Mouse (Mus musculus) retina, postnatal 1 day (tissue): ENCODE results near the gene Bcl9.
A peak's percentile ranks its signal among the peaks of the same experiment; 100 is the strongest.

ENCODE experiments used
- DNase-seq: peaks from one replicate; pipeline ENCODE4 v3.0.0-alpha.2; 2012

The Bcl9 gene

DNA sequence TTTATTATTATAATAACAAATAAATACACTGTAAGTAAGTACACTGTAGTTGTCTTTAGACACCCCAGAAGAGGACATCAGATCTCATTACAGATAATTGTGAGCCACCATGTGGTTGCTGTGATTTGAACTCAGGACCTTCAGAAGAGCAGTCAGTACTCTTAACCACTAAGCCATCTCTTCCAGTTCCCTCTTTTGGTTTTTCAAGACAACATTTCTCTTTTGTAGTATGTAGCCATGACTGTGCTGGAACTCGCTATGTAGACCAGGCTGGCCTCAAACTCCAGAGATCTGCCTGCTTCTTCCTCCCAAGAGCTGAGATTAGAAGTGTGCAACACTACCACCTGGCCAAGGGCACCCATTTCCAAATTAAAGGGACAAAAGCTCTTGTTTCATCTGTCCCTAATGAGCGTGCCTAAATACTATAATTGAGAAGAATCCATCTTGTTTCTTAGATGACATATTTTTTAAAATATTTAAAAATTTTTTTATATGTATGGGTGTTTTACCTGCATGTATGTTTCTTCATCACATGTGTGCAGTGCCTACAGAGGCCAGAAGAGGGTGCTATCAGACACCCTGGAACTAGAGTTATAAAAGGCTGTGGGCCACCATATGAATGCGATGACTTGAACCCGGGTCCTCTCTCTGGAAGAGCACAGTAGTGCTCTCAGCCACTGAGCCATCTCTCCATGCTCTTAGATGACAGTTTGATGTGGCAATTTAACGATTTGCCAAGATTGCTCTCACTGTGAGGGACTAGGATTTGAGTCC is 66.9 kb downstream of the Bcl9 start:
- DNase-seq = no peak

DNA sequence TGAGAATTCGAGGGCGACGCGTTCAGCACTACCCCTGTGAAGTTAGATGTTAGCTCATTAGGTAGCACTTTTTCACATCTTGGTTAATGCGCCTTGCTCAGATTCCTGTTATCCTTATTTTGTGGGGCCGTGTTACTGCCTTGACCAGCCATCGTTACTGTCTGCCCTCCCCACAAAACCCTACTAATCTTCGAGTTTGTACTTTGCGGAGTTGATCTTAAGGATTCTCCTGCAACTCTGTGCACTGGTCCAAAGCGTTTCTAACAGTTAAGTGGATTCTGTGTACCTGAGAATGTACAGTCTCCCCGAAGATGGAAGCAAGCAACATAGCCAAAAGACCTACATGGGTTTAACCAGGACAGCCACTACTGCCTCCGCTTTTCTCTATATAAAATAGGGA is 69.3 kb downstream of the Bcl9 start:
- DNase-seq = no peak

DNA sequence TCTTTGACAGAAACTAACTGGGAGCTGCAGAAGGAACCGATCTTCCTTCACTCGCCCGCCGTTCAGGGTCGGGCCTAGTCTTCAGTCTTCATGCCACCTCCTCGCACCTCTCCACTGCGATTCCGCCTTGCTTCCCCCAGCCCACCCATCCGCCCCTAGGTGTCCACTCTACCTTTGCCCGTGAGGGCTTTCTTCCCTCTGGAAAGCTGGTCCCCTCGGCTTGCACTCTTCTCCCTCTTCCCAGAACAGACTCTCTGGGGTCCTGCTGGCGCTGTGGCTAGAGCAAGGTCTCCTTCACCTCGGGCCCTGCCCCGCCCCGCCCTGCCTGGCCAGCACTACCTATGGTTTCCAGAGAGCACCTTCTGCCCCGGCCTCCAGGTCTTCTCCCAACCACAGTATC is 69.7 kb downstream of the Bcl9 start:
- DNase-seq = no peak

- peak; percentile 97 for DNase-seq
Measured at GRCm38 (mm10) chr3:97227259-97228005, 70.3 kb downstream of the Bcl9 start.

DNA sequence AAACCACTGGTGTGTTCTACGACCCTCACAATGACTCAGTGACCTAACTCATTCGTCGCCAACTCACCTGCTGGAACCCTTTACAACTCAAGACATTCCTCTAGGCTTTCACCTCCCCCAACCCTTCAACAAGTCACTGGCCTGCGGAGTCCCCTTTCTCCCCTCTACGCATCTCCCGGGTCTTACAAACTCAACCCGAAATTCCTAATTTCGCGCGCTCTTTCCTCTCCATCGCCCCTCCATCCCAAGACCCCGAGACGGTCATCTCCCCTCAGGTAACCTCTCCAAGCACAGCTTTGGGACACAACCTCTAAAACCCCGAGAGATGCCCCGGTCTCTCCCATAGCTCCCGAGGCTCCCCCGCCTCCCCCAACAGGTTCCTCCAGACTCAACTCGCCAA is 71.0 kb downstream of the Bcl9 start:
- no peak for DNase-seq

DNA sequence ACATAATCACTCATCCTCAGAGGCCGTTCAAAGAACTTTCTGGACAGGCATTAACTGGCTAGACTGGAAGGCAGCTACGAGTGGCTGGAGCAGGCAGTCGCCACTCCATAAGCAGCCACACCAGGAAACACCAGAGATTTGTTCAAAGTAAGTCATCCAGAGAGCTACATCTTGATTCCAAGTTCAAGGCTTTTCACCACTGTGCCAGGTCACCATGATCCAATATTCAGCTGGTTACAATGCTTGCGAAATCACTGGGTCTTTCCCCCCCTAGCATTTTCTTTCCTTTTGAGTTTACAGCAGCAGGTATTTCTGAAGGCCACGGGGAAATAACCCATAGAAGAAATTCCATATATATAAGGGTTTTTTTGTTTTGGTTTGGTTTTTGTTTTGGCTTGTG is 72.5 kb downstream of the Bcl9 start:
- DNase-seq = no peak

DNA sequence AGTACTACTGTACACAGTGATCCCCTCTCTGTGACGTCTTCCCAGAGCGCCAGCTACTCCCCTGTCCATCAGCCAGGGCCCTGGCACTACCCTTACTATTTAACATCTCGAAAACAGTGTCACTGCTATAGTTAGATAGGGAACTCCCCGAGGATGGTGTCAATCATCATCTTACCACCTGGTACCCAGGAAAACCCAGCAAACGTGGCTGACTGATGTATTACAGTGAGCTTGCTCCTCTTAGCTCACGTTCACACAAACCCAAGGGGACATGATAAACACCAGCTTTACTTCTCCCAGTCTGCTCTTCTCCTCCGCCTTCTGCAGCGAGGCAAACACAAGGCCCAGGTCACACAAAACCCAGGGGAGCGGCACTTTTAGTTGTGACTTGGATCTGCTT is 74.5 kb downstream of the Bcl9 start:
- DNase-seq = no peak

- DNase-seq = no peak
Measured at GRCm38 (mm10) chr3:97215526-97215925, 82.2 kb downstream of the Bcl9 start.

DNA sequence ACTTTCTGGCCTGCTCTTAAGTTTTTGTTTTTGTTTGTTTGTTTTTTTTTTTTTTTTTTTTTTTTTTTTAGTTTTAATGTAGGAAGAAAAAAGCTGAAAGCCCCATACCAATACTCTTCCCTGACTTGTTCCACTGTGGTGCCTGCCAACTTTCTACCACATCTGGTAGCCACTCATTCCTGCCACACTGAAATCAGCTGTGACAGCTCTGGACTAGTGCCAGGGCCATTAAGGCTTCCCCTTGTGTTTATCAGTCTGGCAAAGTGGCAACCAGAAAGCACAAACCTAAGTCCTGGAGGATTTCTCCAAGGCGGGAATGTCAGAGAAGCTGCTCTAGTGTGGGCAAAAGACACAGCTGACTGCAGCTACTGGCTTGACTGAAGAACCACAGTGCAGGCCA is 83.3 kb downstream of the Bcl9 start:
- DNase-seq = peak; percentile 65

GRCm38 (mm10) chr3:97213871-97214270 is 83.8 kb downstream of the Bcl9 start:
- no peak for DNase-seq

DNA sequence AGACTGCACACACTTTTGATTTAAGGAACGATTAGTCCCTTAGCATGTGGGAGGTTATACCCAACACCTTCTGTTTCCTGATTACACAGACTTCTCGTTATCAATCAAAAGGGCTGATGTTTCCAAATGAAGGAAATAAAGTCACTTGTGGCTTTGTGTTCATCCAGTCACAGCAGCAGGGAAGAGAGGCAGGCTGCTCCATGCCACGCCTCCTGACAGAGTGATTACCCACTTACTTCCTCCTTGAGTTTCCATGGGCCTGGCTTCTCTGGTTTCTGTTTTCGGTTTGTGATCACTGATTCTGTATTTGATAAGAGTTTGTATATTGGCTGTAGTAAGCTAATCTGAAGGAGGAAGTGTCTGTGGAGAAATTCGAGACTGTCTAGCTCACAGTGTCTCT is 86.5 kb downstream of the Bcl9 start:
- DNase-seq = no peak

DNA sequence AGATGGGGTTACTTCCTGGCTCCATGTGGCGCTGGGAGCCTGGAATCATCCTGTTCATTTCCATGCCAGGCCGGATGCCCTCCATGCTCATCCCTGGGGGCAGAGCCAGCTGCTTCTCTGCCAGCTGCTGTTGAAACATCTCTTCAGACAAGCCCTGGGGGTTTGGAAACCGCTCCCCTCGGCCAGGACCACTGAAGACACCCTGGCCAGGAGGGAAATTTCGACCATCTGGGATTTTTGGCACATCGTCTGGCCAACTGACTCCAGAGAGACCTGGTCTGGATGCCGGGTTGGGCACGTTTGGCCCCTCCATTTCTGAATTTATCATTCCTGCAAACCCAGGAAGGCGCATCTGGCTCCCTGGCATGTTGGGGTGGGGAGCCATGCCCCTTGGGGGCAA is 88.4 kb downstream of the Bcl9 start:
- no peak for DNase-seq

DNA sequence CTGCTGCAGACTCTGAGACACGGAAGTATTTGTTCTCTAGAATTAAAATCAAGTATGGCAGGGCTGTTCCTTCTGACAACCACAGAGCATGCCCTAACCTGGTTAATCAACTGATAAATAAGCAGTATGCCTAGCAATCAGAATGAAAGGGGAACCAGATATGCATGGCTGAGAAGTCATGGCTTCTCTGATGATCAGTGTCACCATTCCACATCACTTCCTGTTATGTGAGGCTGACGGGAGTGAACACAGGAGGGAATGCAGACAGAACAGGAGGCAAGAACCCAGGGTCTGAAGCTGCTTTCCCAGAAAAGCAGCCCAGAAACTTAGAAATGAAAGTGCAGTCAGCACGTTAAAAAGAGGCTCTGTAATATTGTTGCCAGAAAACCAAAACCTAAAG is 91.2 kb downstream of the Bcl9 start:
- no peak for DNase-seq

DNA sequence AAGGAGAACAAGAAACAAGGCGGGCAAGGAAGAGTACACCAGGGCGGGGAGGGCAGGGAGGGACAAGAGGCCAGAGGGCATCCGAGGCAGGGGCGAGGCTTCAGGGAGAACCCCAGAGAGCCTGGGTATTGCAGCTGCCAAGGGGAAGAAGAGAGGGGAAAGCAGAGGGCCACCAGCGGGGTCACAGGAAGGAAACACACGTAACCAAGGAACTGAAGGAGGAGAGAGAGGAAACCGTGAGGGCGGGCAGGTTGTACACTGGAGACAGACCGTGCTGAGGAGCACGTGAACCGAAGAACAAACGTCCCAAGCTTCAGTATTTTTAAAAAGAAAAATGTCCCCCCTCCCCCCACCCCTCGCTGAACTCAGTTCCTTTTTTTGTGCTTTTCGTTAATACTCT is 93.8 kb downstream of the Bcl9 start:
- no peak for DNase-seq

DNA sequence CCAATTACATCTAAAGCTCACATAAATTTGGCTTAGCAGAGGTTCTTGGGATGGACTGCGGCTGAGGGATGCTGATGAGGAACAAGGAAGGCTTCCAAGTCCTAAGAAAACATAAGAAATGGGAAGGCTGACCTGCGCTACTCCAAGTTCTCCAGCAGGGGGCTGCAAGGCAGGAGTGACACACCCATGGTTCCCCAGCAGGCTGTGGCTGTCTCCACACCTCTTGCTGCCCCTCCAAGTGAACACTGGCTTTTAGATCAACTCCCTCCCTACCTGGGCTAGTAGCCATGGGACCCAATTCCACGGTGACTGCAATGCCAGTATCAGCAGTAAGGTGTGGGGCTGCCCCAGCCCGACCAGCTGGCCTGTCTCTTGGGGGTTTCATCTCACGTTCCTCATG is 95.8 kb downstream of the Bcl9 start:
- peak; percentile 79 for DNase-seq

GRCm38 (mm10) chr3:97199261-97199660 is 98.5 kb downstream of the Bcl9 start:
- no peak for DNase-seq

GRCm38 (mm10) chr3:97196571-97196970 is 101.1 kb downstream of the Bcl9 start:
- no peak for DNase-seq

DNA sequence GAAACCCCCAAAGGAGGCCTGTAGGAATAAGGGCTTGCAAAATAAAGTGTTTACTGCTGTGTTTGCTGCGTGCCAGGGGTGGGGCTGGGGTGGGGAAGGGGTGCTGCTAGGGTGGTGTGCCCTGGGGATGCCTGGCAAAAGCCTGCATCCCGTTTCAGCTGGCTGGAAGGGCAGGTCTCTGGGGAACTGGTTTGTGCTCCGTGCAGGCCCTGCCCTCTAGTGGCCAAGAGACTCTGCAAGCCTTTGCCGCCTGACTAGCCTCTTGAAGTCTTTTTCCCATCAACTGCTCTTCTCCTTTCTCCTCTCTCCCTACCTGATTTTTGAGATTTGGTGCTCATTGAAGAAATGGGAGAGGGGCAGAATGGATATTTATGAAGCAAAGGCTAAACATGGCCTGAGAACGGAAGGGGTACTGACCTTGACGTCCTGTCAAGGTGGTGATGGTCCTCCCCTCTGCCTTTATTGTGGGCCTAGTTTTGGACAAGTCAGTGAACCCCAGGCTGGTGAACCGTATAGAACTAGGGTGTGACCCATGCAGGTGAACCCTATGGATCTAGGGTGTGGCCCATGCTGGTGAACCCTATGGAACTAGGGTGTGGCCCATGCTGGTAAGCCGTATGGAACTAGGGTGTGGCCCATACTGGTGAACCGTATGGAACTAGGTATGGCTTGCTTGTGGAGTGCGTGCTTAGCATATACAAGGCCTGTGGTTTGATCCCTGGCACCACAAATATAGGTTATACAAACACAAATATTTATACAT is 112.4 kb downstream of the Bcl9 start:
- DNase-seq = peak; percentile 77

- DNase-seq = no peak
Measured at GRCm38 (mm10) chr3:97183810-97184209, 113.9 kb downstream of the Bcl9 start.

DNA sequence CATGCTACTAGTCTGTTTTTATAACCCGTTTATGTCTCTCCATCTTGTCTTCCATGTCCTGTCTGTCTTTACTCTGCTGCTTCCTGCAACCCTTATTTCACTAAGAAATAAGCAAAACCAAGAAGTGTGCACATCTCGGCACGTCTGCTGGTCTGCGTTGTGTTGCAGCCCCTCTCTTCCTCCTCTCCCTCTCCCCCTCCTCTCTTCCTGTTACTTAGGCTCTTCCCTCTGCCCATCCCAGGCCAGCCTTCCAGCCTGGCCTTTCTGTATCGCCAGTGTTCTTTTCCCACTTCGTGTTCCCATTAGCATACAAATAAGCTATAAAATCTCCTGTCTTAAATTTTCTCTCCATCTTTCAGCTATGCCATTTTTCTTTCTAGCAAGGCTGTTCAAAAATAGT is 117.2 kb downstream of the Bcl9 start:
- no peak for DNase-seq

DNA sequence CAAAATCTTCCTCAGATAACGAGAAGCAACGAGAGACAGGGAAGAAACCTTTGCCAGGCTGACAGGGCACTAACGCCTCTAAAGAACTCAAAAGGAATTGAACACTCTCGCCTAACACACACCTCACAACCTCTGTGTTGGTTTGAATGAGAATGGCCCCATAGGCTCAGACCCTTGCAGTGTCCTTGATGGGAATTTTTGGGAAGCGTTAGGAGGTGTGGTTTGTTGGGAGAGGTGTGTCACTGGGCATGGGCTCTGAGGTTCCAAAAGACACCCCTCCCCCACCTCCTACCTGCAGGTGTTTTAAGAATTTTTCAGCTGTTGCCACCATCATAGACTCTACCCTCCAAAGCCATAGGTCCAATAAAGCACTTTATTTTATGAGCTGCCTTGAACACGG is 118.8 kb downstream of the Bcl9 start:
- DNase-seq = no peak

- peak; percentile 51 for DNase-seq
Measured at GRCm38 (mm10) chr3:97172632-97173031, 125.1 kb downstream of the Bcl9 start.

DNA sequence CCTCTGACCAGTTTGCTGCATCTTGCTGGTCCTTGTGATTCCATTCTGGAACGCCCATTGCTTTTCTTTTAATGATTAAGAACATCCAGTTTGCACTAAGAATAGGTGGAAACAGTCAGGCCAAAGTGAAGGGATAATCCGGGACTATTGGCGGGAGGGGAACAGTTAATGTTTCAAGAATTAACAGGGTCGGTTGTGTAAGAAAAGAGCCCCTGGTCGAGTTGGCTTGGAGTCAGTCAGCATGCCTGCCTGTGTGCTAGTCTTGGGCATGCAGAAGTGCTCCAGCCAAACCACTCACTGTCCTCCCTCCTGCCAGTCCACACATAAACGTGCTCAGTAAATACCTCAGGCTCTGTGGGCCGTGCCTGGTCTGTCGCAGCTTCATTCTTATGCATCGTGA is 125.5 kb downstream of the Bcl9 start:
- no peak for DNase-seq

- DNase-seq = no peak
Measured at GRCm38 (mm10) chr3:97171531-97171930, 126.2 kb downstream of the Bcl9 start.
